In the genomic region with DNA sequence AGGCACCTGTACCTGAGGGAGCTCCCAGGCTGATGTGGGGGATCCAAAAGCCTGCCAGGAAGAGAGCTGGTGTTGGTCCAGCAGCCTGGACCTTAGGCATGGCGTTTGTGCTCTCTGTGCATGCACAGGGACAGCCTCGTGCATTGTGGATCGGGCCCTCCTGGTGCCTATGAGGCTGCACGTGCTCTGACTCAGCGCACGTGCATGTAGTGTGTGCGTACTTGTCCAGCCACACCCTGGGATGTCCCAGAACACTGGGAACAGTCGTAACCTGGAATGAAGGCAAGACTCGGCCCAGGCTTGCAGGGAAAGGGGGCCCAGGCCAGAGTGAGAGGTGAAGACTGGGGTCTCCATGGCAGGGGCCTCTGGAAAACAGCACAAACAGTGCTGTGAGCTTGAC, we compare ENCODE assay signal across 26 mouse cellular contexts. TPM values are rescaled to one million over a fixed set of nuclear protein-coding genes. Genes with fewer than 3 reads are reported as not detected.
"Had no signal": no experiment of that assay in that cellular context is flagged by ENCODE, and none has a peak within 500 bp of the region (broad histone marks: within the 10 kb centered on the region; RNA-seq: fewer than 3 reads in every experiment).

No protein-coding gene starts in this region.

- H3K27ac ChIP-seq: layer of hippocampus, adult 2 months; left cerebral cortex, adult 2 months; liver, embryonic 13.5 days; midbrain, embryonic 10.5 days; midbrain, embryonic 15.5 days; neural tube, embryonic 12.5 days; neural tube, embryonic 15.5 days; stomach, embryonic 15.5 days had no signal

- H3K9me3 ChIP-seq: liver, embryonic 13.5 days; midbrain, embryonic 10.5 days; midbrain, embryonic 15.5 days; neural tube, embryonic 12.5 days; neural tube, embryonic 15.5 days; stomach, embryonic 15.5 days had no signal

- H3K4me2 ChIP-seq: liver, embryonic 13.5 days; midbrain, embryonic 15.5 days; neural tube, embryonic 12.5 days; neural tube, embryonic 15.5 days; stomach, embryonic 15.5 days had no signal

- H3K36me3 ChIP-seq: stomach, embryonic 15.5 days had no signal

- H3K4me3 ChIP-seq: layer of hippocampus, adult 2 months; left cerebral cortex, adult 2 months; liver, embryonic 13.5 days; midbrain, embryonic 10.5 days; midbrain, embryonic 15.5 days; neural tube, embryonic 12.5 days; neural tube, embryonic 15.5 days; stomach, embryonic 15.5 days had no signal

- DNase-seq: kidney, adult 18-20 months; kidney, adult 9 months; kidney, postnatal 14 days; kidney, postnatal 4 days; layer of hippocampus, adult 9-11 months; liver, embryonic 13.5 days; lung, adult 2 months; lung, postnatal 14 days; lung, postnatal 4 days; right cerebral cortex, adult 18-20 months; right cerebral cortex, postnatal 14 days; spleen, adult 18-20 months; thymus, adult 2 months; thymus, postnatal 14 days; thymus, postnatal 4 days had no signal

- ATAC-seq: midbrain, embryonic 15.5 days had no signal

- H3K9ac ChIP-seq: liver, embryonic 13.5 days; midbrain, embryonic 15.5 days; neural tube, embryonic 12.5 days; neural tube, embryonic 15.5 days; stomach, embryonic 15.5 days had no signal

RNA-seq across cellular contexts. Expression of a gene that starts 15.5 kb away (rescaled TPM):
- polyA plus RNA-seq: kidney, embryonic 16.5 days; limb, embryonic 11.5 days; liver, embryonic 13.5 days; liver, embryonic 16.5 days; lung, embryonic 16.5 days; midbrain, embryonic 10.5 days; midbrain, embryonic 15.5 days; neural tube, embryonic 12.5 days; neural tube, embryonic 15.5 days; stomach, embryonic 15.5 days had no signal

RNA-seq across cellular contexts. Expression of a gene that starts 34.9 kb away (rescaled TPM):
- polyA plus RNA-seq: kidney, embryonic 16.5 days; limb, embryonic 11.5 days; liver, embryonic 13.5 days; lung, adult 2 months; midbrain, embryonic 10.5 days; midbrain, embryonic 15.5 days; neural tube, embryonic 12.5 days; neural tube, embryonic 15.5 days; stomach, embryonic 15.5 days; thymus, adult 2 months had no signal
